ENCODE assay signal across 26 mouse cellular contexts in the genomic region with DNA sequence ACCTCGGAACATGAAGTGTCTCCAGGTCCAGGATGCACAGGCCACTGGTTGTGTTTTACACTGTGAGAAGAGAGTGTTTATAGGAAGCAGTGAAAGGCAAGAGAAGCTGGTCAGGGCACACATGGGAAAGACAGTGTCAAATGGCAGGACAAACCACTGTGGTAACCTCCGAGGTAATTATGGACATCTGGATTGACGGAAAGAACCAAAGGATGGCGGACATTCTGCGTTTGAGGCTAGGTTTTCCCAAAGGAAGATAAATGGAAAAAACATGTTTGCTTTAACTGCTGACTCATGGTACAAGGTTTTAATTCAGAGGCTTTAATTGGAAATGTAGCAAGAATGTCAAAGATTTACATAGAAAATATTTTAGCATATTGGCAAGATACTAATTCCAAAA.
DNase-seq lines count a peak whose midpoint lies in the region; ATAC-seq and TF ChIP-seq lines count a peak whose summit lies in the region.
"Had no signal": no experiment of that assay in that cellular context is flagged by ENCODE, and none has a peak within 500 bp of the region (broad histone marks: within the 10 kb centered on the region; RNA-seq: fewer than 3 reads in every experiment).

No protein-coding gene starts in this region.

- H3K79me2 ChIP-seq in heart, adult 2 months (replicated peaks; ENCODE audit: control insufficient read depth, insufficient read depth, low read length) = no peaks in the 10 kb centered on the region

- intact Hi-C loops in heart, adult 2 months (cut with DNase I) = no loop called here

- no peak for TF ChIP-seq EP300 in heart, adult 2 months (IDR thresholded peaks at IDR 0.05; ENCODE audit: insufficient read depth, low read depth, low read length)

- no peaks in the 10 kb centered on the region for H3K9me3 ChIP-seq in embryonic facial prominence, embryonic 14.5 days (ENCODE audit: control insufficient read depth, low read length)
- H3K9me3 ChIP-seq in hindbrain, embryonic 12.5 days (replicated peaks) = no peaks in the 10 kb centered on the region
- H3K9me3 ChIP-seq in intestine, postnatal 0 days (ENCODE audit: control insufficient read depth) = no peaks in the 10 kb centered on the region
- H3K9me3 ChIP-seq: embryonic facial prominence, embryonic 13.5 days; heart, embryonic 12.5 days; heart, embryonic 15.5 days; hindbrain, embryonic 10.5 days; hindbrain, embryonic 15.5 days had no signal

- no peak overlapping the region for H3K4me3 ChIP-seq in embryonic facial prominence, embryonic 14.5 days (ENCODE audit: low read depth, low read length)
- no peak overlapping the region for H3K4me3 ChIP-seq in heart, adult 2 months
- no peak overlapping the region for H3K4me3 ChIP-seq in hindbrain, embryonic 12.5 days
- no peak overlapping the region for H3K4me3 ChIP-seq in intestine, postnatal 0 days (ENCODE audit: low read depth, low read length)
- H3K4me3 ChIP-seq: embryonic facial prominence, embryonic 13.5 days; heart, embryonic 12.5 days; heart, embryonic 15.5 days; hindbrain, embryonic 10.5 days; hindbrain, embryonic 15.5 days had no signal

- TF ChIP-seq POLR2A in heart, adult 2 months (IDR thresholded peaks at IDR 0.05; ENCODE audit: insufficient read depth, low read depth, low read length) = no peak

- peaks cover 10% of the 10 kb centered on the region; the same call in 1 of the 2 replicates for H3K4me1 ChIP-seq in embryonic facial prominence, embryonic 14.5 days (ENCODE audit: control insufficient read depth, insufficient read depth, low read length)
- peaks cover 4% of the 10 kb centered on the region for H3K4me1 ChIP-seq in heart, adult 2 months (ENCODE audit: control insufficient read depth, insufficient read depth, low read length)
- H3K4me1 ChIP-seq in hindbrain, embryonic 12.5 days = peaks cover 6% of the 10 kb centered on the region
- no peaks in the 10 kb centered on the region for H3K4me1 ChIP-seq in intestine, postnatal 0 days (replicated peaks; ENCODE audit: control insufficient read depth, insufficient read depth, low read length)
- H3K4me1 ChIP-seq: hindbrain, embryonic 15.5 days had no signal

- ATAC-seq in embryonic facial prominence, embryonic 14.5 days (ENCODE audit: low read depth) = no peak
- ATAC-seq in hindbrain, embryonic 12.5 days (ENCODE audit: low FRiP score) = no peak
- ATAC-seq in intestine, postnatal 0 days = no peak
- ATAC-seq: forebrain, embryonic 14.5 days; forebrain, postnatal 0 days had no signal

- no peak overlapping the region for H3K4me2 ChIP-seq in embryonic facial prominence, embryonic 14.5 days (ENCODE audit: low read depth, low read length)
- no peak overlapping the region for H3K4me2 ChIP-seq in hindbrain, embryonic 12.5 days (replicated peaks)
- no peak overlapping the region for H3K4me2 ChIP-seq in intestine, postnatal 0 days (replicated peaks; ENCODE audit: low read depth)
- H3K4me2 ChIP-seq: embryonic facial prominence, embryonic 13.5 days; heart, embryonic 12.5 days; heart, embryonic 15.5 days; hindbrain, embryonic 15.5 days had no signal

- H3K9ac ChIP-seq in embryonic facial prominence, embryonic 14.5 days (ENCODE audit: low read depth, low read length) = no peak overlapping the region
- H3K9ac ChIP-seq in heart, adult 2 months (ENCODE audit: low read depth, low read length) = no peak overlapping the region
- no peak overlapping the region for H3K9ac ChIP-seq in hindbrain, embryonic 12.5 days
- no peak overlapping the region for H3K9ac ChIP-seq in intestine, postnatal 0 days (ENCODE audit: low read depth, low read length)
- H3K9ac ChIP-seq: embryonic facial prominence, embryonic 13.5 days; forebrain, postnatal 0 days; heart, embryonic 12.5 days; heart, embryonic 15.5 days; hindbrain, embryonic 15.5 days had no signal

- TF ChIP-seq CTCF in heart, adult 2 months (IDR thresholded peaks at IDR 0.05) = no peak
- TF ChIP-seq CTCF in intestine, postnatal 0 days (IDR thresholded peaks at IDR 0.05; ENCODE audit: low read depth) = no peak

- peak; percentile 11 for DNase-seq in 3T3-L1 (ENCODE audit: low read depth, low spot score)
- peak; percentile 42 for DNase-seq in Muller cell, postnatal 12 days (ENCODE audit: inconsistent ontology term)
- peak; percentile 53 for DNase-seq in embryo, embryonic 11 days
- DNase-seq in embryonic facial prominence, embryonic 14.5 days (ENCODE audit: low spot score) = peak; percentile 58
- DNase-seq in spleen, adult 18-20 months = no peak
- no peak for DNase-seq in heart, adult 2 months
- DNase-seq: adrenal gland, adult 2 months; adrenal gland, postnatal 14 days; cerebellum, adult 11 months; cerebellum, adult 2 months; cerebellum, adult 9-11 months; cerebellum, postnatal 25 days; forebrain, postnatal 0 days; gastrocnemius, postnatal 14 days; heart, postnatal 10 days; heart, postnatal 36 days; kidney, adult 18-20 months; kidney, adult 9 months had no signal

- H3K27ac ChIP-seq in embryonic facial prominence, embryonic 14.5 days (replicated peaks; ENCODE audit: low read depth, low read length) = no peak overlapping the region
- no peak overlapping the region for H3K27ac ChIP-seq in heart, adult 2 months
- H3K27ac ChIP-seq in hindbrain, embryonic 12.5 days = no peak overlapping the region
- H3K27ac ChIP-seq in intestine, postnatal 0 days (ENCODE audit: low read depth, low read length) = no peak overlapping the region
- H3K27ac ChIP-seq: embryonic facial prominence, embryonic 13.5 days; heart, embryonic 15.5 days; hindbrain, embryonic 10.5 days; hindbrain, embryonic 15.5 days had no signal

- H3K36me3 ChIP-seq in embryonic facial prominence, embryonic 14.5 days (ENCODE audit: control insufficient read depth, insufficient read depth, low read length) = no peaks in the 10 kb centered on the region
- no peaks in the 10 kb centered on the region for H3K36me3 ChIP-seq in heart, adult 2 months (ENCODE audit: control insufficient read depth, insufficient read depth, low read length)
- no peaks in the 10 kb centered on the region for H3K36me3 ChIP-seq in hindbrain, embryonic 12.5 days
- no peaks in the 10 kb centered on the region for H3K36me3 ChIP-seq in intestine, postnatal 0 days (ENCODE audit: control insufficient read depth, insufficient read depth)
- H3K36me3 ChIP-seq: embryonic facial prominence, embryonic 13.5 days; heart, embryonic 12.5 days; heart, embryonic 15.5 days; hindbrain, embryonic 10.5 days; hindbrain, embryonic 15.5 days had no signal

- 37% methylated on average over 5 of the region's 5 CpGs for WGBS in embryonic facial prominence, embryonic 14.5 days
- 77% methylated on average over 5 of the region's 5 CpGs for WGBS in heart, adult 2 months
- WGBS in hindbrain, embryonic 12.5 days = 65% methylated on average over 5 of the region's 5 CpGs
- 85% methylated on average over 5 of the region's 5 CpGs for WGBS in intestine, postnatal 0 days

- no peaks in the 10 kb centered on the region for H3K27me3 ChIP-seq in embryonic facial prominence, embryonic 14.5 days (replicated peaks; ENCODE audit: control insufficient read depth, insufficient read depth, low read length)
- no peaks in the 10 kb centered on the region for H3K27me3 ChIP-seq in heart, adult 2 months (ENCODE audit: control insufficient read depth, insufficient read depth, low read length)
- H3K27me3 ChIP-seq in hindbrain, embryonic 12.5 days = no peaks in the 10 kb centered on the region
- H3K27me3 ChIP-seq in intestine, postnatal 0 days (replicated peaks; ENCODE audit: control insufficient read depth, insufficient read depth, low read length) = no peaks in the 10 kb centered on the region
- H3K27me3 ChIP-seq: embryonic facial prominence, embryonic 13.5 days; heart, embryonic 12.5 days; heart, embryonic 15.5 days; hindbrain, embryonic 15.5 days had no signal

Comparison
In these comparisons a context has a peak if more than half of its experiments do, and no peak if none do; other contexts are left out.
1. DNase-seq: peak in 3T3-L1 (single experiment), Muller cell, postnatal 12 days (single experiment), embryo, embryonic 11 days (single experiment) and embryonic facial prominence, embryonic 14.5 days (single experiment); none in spleen, adult 18-20 months (0 of 2) and heart, adult 2 months (0 of 2).